Mouse (Mus musculus) neural tube, embryonic 12.5 days (tissue): ENCODE measurements at regions not wholly inside any gene's neighbourhood (a gene's known extent, or its start where the extent isn't known, plus 50 kb on each side); places are given as distances from the start of the nearest gene placed in this dataset.

ENCODE experiments used
- ATAC-seq: fragments of 200-750 bp; cut with Nextera tagmentation; 2 replicates; pipeline ENCODE4 v1.8.0; 2017; ENCODE audit warnings: low read depth, mild to moderate bottlenecking, moderate TSS enrichment, moderate library complexity; ENCODE audit not compliant: low FRiP score
- H3K27ac ChIP-seq: fragments of 300-500 bp; sonication (generic); 2 replicates; pipeline ENCODE4 v1.5.1; 2016
- H3K27me3 ChIP-seq: fragments of 300-500 bp; sonication (generic); replicated peaks from 2 replicates; pipeline ENCODE4 v1.6.1; 2016; ENCODE audit warnings: mild to moderate bottlenecking
- H3K36me3 ChIP-seq: fragments of 300-500 bp; sonication (generic); 2 replicates; pipeline ENCODE4 v1.6.1; 2016; ENCODE audit warnings: mild to moderate bottlenecking
- H3K4me1 ChIP-seq: fragments of 300-500 bp; sonication (generic); 2 replicates; pipeline ENCODE4 v1.6.1; 2016
- H3K4me2 ChIP-seq: fragments of 300-500 bp; sonication (generic); replicated peaks from 2 replicates; pipeline ENCODE4 v1.6.1; 2016; ENCODE audit warnings: mild to moderate bottlenecking
- H3K4me3 ChIP-seq: fragments of 300-500 bp; sonication (generic); 2 replicates; pipeline ENCODE4 v1.5.1; 2016
- H3K9ac ChIP-seq: fragments of 300-500 bp; sonication (generic); 2 replicates; pipeline ENCODE4 v1.6.1; 2016; ENCODE audit warnings: mild to moderate bottlenecking
- H3K9me3 ChIP-seq: fragments of 300-500 bp; sonication (generic); 2 replicates; pipeline ENCODE4 v1.6.1; 2016; ENCODE audit warnings: mild to moderate bottlenecking
- WGBS: fragments of 180-500 bp; shearing (Covaris S2); methylation state at CpG from one replicate; pipeline ENCODE4 v1.1.7; 2016; 5-methylcytosine and 5-hydroxymethylcytosine counted together

- H3K4me3 ChIP-seq, result no peak overlapping the region
- no peak overlapping the region for H3K4me2 ChIP-seq
- no peaks in the 10 kb centered on the region for H3K4me1 ChIP-seq
- no peak overlapping the region for H3K9ac ChIP-seq
- H3K9me3 ChIP-seq, result no peaks in the 10 kb centered on the region
- H3K27me3 ChIP-seq, result no peaks in the 10 kb centered on the region
- no peaks in the 10 kb centered on the region for H3K36me3 ChIP-seq
- WGBS, result 67% methylated on average over 4 of the region's 4 CpGs
- no peak for ATAC-seq
- no peak overlapping the region for H3K27ac ChIP-seq
These were observed 243.9 kb downstream of the Tcf7l2 start for GRCm38 (mm10) chr19:55985518-55985917.

- H3K9me3 ChIP-seq, result no peaks in the 10 kb centered on the region
- no peaks in the 10 kb centered on the region; the same call in 1 of the 2 replicates for H3K27me3 ChIP-seq
- 0 out of 2 replicates have a peak, but pooled peaks cover 5% of the 10 kb centered on the region for H3K4me1 ChIP-seq
- H3K36me3 ChIP-seq, result no peaks in the 10 kb centered on the region
- no peak overlapping the region for H3K4me3 ChIP-seq
- 38% methylated on average over 21 of the region's 21 CpGs for WGBS
- no peak overlapping the region for H3K9ac ChIP-seq
- no peak overlapping the region for H3K27ac ChIP-seq
- ATAC-seq, result no peak
- H3K4me2 ChIP-seq, result peak overlapping the region; percentile 24; the same call in 1 of the 2 replicates
These were observed 250.4 kb downstream of the Tcf7l2 start for GRCm38 (mm10) chr19:55991791-55992726.

GRCm38 (mm10) chr19:55992727-55993066, 251.1 kb downstream of the Tcf7l2 start:
- no peak for ATAC-seq
- no peak overlapping the region for H3K4me2 ChIP-seq
- H3K9ac ChIP-seq, result no peak overlapping the region
- no peak overlapping the region for H3K4me3 ChIP-seq
- H3K27me3 ChIP-seq, result no peaks in the 10 kb centered on the region; the same call in 1 of the 2 replicates
- no peaks in the 10 kb centered on the region for H3K36me3 ChIP-seq
- 0 out of 2 replicates have a peak, but pooled peaks cover 5% of the 10 kb centered on the region for H3K4me1 ChIP-seq
- H3K27ac ChIP-seq, result no peak overlapping the region
- WGBS, result 61% methylated on average over 5 of the region's 5 CpGs
- no peaks in the 10 kb centered on the region for H3K9me3 ChIP-seq

- Histone ChIP-seq H3K9me3 (no peaks in the 10 kb centered on the region), H3K27ac (no peak overlapping the region), H3K36me3 (no peaks in the 10 kb centered on the region), H3K4me2 (no peak overlapping the region), H3K4me3 (no peak overlapping the region), H3K27me3 (no peaks in the 10 kb centered on the region; the same call in 1 of the 2 replicates), H3K4me1 (peaks cover 14% of the 10 kb centered on the region; the same call in 1 of the 2 replicates), H3K9ac (no peak overlapping the region)
- no peak for ATAC-seq
- 91% methylated on average over 2 of the region's 2 CpGs for WGBS
These were observed 254.1 kb downstream of the Tcf7l2 start for GRCm38 (mm10) chr19:55995721-55996120.

- Histone ChIP-seq H3K4me1 (peaks cover 9% of the 10 kb centered on the region; the same call in 1 of the 2 replicates), H3K27ac (no peak overlapping the region), H3K4me3 (no peak overlapping the region), H3K9ac (no peak overlapping the region), H3K27me3 (no peaks in the 10 kb centered on the region), H3K9me3 (no peaks in the 10 kb centered on the region), H3K36me3 (no peaks in the 10 kb centered on the region), H3K4me2 (no peak overlapping the region)
- WGBS, result 76% methylated on average over 15 of the region's 15 CpGs
- ATAC-seq, result no peak
These were observed 257.0 kb downstream of the Tcf7l2 start for GRCm38 (mm10) chr19:55998454-55999180.

GRCm38 (mm10) chr19:55999409-55999808, 257.8 kb downstream of the Tcf7l2 start:
- ATAC-seq, result no peak
- no peak overlapping the region for H3K27ac ChIP-seq
- H3K9me3 ChIP-seq, result no peaks in the 10 kb centered on the region
- peaks cover 9% of the 10 kb centered on the region; the same call in 1 of the 2 replicates for H3K4me1 ChIP-seq
- H3K9ac ChIP-seq, result no peak overlapping the region
- H3K4me2 ChIP-seq, result no peak overlapping the region
- H3K27me3 ChIP-seq, result no peaks in the 10 kb centered on the region
- H3K36me3 ChIP-seq, result no peaks in the 10 kb centered on the region
- WGBS, result 81% methylated on average over 3 of the region's 3 CpGs
- no peak overlapping the region for H3K4me3 ChIP-seq

- H3K9me3 ChIP-seq, result no peaks in the 10 kb centered on the region
- no peaks in the 10 kb centered on the region for H3K36me3 ChIP-seq
- H3K9ac ChIP-seq, result no peak overlapping the region
- H3K4me2 ChIP-seq, result no peak overlapping the region
- no peak overlapping the region for H3K27ac ChIP-seq
- H3K27me3 ChIP-seq, result no peaks in the 10 kb centered on the region
- no peak for ATAC-seq
- peaks cover 16% of the 10 kb centered on the region; the same call in 1 of the 2 replicates for H3K4me1 ChIP-seq
- H3K4me3 ChIP-seq, result no peak overlapping the region
- WGBS, result 79% methylated on average over 3 of the region's 3 CpGs
These were observed 259.8 kb downstream of the Tcf7l2 start for GRCm38 (mm10) chr19:56001428-56001827.

- Histone ChIP-seq H3K27me3 (no peaks in the 10 kb centered on the region), H3K4me2 (no peak overlapping the region), H3K36me3 (no peaks in the 10 kb centered on the region), H3K27ac (no peak overlapping the region), H3K9me3 (0 out of 2 replicates have a peak, but pooled peaks cover 3% of the 10 kb centered on the region), H3K4me3 (no peak overlapping the region), H3K9ac (no peak overlapping the region), H3K4me1 (peaks cover 8% of the 10 kb centered on the region; the same call in 1 of the 2 replicates)
- WGBS, result 57% methylated on average over 6 of the region's 6 CpGs
- ATAC-seq, result no peak
These were observed 264.3 kb downstream of the Tcf7l2 start for GRCm38 (mm10) chr19:56005886-56006285.

GRCm38 (mm10) chr19:56007433-56007832, 265.8 kb downstream of the Tcf7l2 start:
- no peak overlapping the region for H3K4me2 ChIP-seq
- H3K4me3 ChIP-seq, result no peak overlapping the region
- no peak overlapping the region for H3K27ac ChIP-seq
- H3K4me1 ChIP-seq, result peaks cover 8% of the 10 kb centered on the region; the same call in 1 of the 2 replicates
- H3K36me3 ChIP-seq, result no peaks in the 10 kb centered on the region
- 0 out of 2 replicates have a peak, but pooled peaks cover 3% of the 10 kb centered on the region for H3K9me3 ChIP-seq
- no peaks in the 10 kb centered on the region for H3K27me3 ChIP-seq
- ATAC-seq, result no peak
- 99% methylated on average over 5 of the region's 5 CpGs for WGBS
- no peak overlapping the region for H3K9ac ChIP-seq

- H3K9me3 ChIP-seq, result 0 out of 2 replicates have a peak, but pooled peaks cover 3% of the 10 kb centered on the region
- H3K27ac ChIP-seq, result no peak overlapping the region
- no peak overlapping the region for H3K4me2 ChIP-seq
- ATAC-seq, result no peak
- no peak overlapping the region for H3K4me3 ChIP-seq
- 91% methylated on average over 7 of the region's 7 CpGs for WGBS
- no peaks in the 10 kb centered on the region for H3K27me3 ChIP-seq
- H3K9ac ChIP-seq, result no peak overlapping the region
- H3K36me3 ChIP-seq, result no peaks in the 10 kb centered on the region
- peaks cover 6% of the 10 kb centered on the region; the same call in 1 of the 2 replicates for H3K4me1 ChIP-seq
These were observed 269.1 kb downstream of the Tcf7l2 start for GRCm38 (mm10) chr19:56010766-56011165.

GRCm38 (mm10) chr19:56011292-56011691, 269.7 kb downstream of the Tcf7l2 start:
- H3K27me3 ChIP-seq, result no peaks in the 10 kb centered on the region
- H3K9me3 ChIP-seq, result 0 out of 2 replicates have a peak, but pooled peaks cover 3% of the 10 kb centered on the region
- no peak overlapping the region for H3K9ac ChIP-seq
- no peak overlapping the region for H3K27ac ChIP-seq
- H3K4me1 ChIP-seq, result peaks cover 3% of the 10 kb centered on the region; the same call in 1 of the 2 replicates
- no peak for ATAC-seq
- no peak overlapping the region for H3K4me2 ChIP-seq
- H3K36me3 ChIP-seq, result no peaks in the 10 kb centered on the region
- H3K4me3 ChIP-seq, result no peak overlapping the region
